Mouse (Mus musculus): ENCODE measurements around the gene Ralgps1.

Ralgps1 gene

DNA sequence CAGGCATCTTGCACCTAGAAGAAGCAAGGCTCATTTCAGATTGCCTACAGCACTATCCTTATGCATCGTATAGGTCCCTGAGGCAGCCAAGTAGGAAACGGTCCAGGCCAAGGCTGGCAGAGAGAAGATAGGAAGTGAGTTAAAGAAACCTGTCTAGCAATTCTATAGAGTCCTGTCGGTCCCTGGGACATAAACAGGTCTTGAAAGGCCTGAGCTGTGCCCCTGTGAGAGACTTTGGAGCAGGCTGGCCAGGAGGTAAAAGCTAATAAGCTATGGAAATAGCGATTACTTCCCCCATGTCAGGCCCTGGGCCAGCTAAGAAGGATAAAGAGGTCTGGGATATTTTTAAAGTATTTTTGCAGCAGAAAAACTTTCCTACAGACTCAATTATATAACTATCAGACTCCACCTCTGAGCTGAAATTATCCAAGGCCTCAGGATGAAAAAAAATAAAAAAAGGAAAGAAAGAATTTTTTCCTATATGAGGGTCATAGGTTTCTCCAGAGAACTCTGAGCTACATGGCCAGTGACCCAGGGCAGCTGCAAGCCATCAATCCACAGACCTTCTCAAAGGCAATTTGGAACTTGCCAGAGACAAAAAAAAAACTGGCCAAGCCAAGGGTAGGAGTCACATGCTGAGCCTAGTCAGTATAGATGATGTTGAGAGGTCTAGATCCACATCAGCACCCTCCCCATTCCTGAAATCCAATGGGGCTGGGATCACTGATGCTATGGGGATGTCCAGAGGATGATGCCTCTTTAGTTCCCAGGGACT lies 98.4 kb downstream of the Ralgps1 start:
- DNase-seq, result peak; percentile 34

- no peak for DNase-seq
Observed at GRCm38 (mm10) chr2:33271511-33271910, 99.8 kb downstream of the Ralgps1 start.

GRCm38 (mm10) chr2:33270569-33270968 lies 100.7 kb downstream of the Ralgps1 start:
- DNase-seq, result no peak

DNA sequence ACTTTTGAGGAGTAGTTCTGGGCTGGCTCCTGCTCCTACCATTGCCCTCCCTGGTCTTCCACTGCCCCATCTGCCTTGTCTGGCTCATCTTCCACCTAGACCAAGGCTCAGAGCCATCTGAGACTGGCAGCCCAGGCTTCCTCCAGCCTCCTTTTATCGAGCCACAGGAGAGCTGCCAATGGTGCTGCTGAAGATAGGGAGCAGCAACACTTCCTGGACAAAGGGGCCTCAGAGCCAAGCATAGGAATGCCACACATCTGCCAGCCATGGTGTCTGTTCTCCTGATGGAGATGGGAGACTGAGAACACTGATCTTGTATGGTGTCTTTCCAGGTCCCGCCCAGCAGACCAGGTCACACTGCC lies 102.2 kb downstream of the Ralgps1 start:
- no peak for DNase-seq

DNA sequence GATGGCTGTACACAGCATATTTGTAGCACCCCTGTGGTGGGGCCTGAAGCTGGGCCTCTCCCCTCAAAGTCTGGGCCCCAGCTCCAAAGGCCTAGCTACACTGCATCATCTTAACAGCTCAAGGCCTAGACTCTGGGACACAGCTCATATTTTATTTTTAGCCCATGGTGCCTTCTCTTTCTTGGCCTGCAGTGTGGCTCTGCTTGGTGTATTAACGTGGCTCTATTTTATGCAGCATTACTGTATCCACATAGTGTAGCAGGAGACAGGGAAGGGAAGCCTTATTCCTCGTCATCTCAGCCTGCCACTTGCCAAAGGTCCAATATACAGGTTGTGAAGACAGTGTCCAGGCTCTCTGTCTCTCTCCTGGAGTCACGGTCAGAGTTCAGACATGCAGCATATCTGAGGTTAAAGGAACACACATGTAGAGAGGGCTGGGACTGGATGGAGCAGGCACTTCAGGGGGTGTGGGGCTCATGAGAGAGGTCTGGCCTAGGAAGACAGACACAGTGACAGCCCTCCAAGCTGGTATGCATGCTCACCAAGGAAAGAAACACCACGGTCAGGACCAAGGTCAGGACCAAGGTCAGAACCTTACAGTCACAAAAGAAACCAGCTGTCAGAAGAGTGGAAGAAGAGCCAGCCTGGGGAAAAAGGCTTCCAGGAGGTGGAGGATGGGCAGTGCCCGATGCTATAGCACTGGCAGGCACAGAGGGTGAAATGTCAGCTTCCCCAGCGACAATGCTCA lies 102.7 kb downstream of the Ralgps1 start:
- DNase-seq, result no peak

- DNase-seq, result no peak
Observed at GRCm38 (mm10) chr2:33267075-33267474, 104.2 kb downstream of the Ralgps1 start.

DNA sequence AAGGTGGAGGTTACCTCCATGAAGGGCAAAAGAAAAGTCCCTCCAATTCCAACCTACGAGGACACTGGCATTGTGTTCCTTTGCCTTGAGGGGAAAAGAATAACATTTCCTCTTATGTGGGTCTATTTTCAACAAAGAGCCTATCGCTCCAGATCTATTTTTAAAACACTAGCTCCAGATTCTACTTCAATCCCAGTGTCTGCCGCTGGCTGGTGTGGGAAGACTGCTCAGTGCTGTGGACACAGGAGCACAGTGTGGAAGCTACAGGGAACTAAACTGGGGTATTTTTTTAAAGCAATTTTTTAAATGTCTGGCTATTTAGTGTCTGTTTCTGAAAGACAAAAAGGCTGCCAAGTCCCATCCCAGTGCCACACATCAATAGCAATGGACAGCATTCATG lies 105.5 kb downstream of the Ralgps1 start:
- DNase-seq, result no peak

- DNase-seq, result no peak
Observed at GRCm38 (mm10) chr2:33261475-33261874, 109.8 kb downstream of the Ralgps1 start.

DNA sequence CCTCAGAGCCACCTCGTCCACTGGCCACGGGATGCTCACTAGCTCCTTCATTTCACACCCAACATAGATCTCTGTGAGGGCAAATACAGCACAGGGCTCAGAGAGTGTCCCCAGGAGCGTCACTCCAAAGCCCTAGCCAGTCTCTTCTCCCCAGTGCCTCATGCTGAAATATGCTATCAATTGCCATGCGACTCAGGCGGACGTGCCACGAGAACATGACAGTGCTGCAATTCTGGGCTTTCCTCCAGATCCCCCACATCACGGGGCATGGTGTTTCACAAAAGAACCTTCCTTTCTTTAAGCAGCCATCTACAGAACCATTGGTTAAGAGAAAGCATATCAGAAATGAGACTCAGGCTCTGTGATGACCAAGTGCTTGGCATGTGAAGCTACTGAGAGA lies 110.5 kb downstream of the Ralgps1 start:
- DNase-seq, result no peak

DNA sequence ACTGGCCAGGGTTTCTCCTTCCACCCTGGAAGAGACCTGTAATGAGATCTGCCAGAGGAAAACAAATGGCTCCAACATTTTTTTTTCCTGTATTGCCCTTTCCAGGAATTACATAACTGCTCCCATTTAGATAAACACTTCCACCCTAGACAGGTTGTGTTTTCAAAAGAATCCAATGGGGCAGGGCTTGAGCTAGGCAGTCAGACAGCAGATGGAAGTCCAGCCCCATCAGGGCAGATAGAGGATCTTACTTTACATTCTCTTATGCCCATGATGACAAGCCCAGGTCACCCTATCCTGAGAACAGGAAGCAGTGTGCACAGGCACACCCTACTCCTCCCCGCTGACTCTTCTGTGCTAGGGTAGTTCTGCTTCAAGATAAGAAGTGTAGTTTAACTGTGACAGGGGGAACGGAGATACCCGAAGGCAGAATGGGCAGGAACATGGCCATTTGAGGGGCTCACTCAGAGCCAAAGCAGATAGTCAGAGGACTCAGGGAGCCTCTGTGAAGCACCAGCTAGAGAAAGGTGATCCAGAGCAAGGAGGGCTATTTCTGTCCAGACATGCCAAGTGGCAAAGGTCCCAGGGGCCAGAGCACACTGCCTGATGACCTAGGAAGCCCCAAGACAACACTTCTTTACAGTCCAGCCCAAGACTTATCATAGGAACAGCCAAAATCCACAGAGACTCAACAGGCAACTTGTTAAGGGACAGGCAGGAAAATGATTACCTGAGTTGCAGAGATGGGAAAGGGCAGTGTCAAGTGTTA lies 114.3 kb downstream of the Ralgps1 start:
- DNase-seq, result no peak

DNA sequence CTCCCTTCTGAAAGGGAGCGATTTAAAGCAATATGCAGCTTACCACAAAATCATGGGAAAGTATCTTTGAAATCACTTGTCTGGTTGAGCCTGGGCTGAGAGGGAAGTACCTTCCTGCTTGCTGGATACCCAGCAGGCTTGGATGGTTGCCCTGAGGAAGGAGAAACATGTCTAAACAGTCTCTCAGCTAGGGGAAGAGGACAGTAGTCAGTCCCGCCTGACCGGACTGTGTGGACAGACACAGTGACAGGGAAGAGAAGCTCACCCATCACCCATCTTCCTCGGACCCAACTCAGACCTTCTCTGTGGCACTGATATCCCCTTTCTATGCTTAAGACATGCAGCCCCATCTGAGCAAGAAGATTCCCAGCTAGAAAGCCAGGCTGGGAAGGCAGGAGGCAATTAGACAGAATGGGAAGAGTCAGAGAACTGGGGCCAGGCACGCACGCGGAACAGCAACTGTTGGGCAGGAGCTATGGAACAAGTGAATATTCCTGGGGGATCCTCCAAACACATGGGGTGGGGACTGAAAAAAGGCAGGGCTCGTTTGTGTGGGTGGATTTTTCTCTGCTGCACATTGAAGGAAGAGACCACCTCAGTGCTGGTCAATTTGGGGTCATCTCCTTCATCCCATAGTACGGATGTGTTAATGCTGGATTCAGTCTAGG lies 116.8 kb downstream of the Ralgps1 start:
- no peak for DNase-seq

DNA sequence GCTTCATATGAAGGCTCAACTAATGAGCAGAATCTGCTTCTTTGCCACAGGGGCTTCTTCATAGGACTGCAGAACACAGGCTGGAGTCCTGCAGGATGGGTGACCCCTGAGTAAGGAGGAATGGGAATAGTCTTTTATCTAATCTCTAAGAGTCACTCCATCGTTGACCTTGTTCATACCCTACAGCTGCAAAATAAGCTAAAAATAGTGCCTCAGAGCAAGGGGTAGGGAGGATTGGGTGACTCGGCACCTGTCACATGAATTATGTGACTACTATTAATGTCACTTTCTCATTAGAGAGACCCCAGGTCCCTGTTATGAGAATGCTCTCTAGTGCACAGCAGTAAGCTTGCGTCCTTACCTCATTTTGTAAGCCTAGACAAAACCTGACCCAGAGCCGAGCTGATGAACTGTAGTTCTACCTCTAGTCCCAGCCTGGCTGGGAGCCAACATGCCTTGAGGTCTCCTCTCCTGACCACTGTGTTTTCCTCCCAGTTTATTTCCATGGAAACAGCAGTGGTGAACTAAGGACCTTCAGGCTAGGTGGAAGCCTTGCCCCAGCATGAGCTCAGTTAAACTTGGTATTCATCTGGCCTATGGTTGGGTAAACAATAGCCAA lies 117.6 kb downstream of the Ralgps1 start:
- peak; percentile 76 for DNase-seq

- no peak for DNase-seq
Observed at GRCm38 (mm10) chr2:33252751-33253150, 118.5 kb downstream of the Ralgps1 start.

DNA sequence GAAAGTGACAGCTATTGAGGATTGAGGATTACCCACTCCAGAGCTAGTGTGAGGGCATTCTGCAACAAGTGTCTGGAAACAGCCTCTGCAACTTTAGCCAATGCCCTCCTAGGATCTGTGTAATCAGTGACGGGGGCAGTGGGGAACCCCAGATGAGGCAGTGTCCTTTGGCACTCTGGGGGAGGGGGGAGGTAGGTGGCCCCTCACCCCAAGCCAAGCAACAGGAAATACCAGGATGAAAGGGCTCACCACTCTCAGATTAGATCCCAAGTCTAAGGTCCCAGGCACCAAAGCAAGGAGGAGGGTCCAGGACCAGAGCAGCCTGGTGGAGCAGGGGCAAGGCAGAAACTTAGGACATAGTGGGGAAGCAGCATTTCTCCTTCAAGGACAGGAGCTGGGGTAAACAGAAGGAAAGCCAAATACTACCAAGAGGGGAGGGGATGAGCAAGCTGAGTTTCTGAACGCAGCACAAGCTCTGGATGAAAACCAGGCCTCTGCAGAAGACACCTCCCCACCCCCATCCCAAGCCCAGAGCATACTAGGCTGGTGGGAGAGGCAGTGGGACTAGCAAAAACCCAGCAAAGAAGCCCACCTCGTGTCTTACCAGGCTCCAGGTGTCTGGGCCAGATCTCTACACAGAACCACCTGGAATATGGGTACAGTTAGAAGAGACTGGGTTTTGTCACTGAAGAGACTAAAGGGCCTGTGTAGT lies 121.2 kb downstream of the Ralgps1 start:
- DNase-seq, result peak; percentile 35

- DNase-seq, result no peak
Observed at GRCm38 (mm10) chr2:33248549-33248948, 122.7 kb downstream of the Ralgps1 start.

DNA sequence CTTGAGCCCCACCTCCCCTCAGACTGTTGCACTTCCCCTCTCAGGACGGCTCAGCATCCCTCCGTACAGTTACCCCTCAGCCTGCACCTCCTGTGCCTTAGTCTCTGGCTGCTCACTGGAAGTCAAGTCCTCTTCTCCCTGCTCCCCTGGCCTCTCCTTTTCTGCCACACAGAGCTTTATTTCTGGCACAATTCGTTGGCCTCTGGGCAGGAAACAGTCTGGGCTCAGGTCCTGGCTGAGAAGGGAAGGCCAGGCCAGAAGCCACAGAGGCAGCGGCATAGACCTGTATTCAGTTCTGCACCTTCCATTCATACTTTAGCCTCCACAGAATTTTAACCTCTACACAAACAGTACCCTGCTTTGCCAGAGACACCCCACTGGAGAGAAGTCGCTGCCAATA lies 124.4 kb downstream of the Ralgps1 start:
- DNase-seq, result no peak

DNA sequence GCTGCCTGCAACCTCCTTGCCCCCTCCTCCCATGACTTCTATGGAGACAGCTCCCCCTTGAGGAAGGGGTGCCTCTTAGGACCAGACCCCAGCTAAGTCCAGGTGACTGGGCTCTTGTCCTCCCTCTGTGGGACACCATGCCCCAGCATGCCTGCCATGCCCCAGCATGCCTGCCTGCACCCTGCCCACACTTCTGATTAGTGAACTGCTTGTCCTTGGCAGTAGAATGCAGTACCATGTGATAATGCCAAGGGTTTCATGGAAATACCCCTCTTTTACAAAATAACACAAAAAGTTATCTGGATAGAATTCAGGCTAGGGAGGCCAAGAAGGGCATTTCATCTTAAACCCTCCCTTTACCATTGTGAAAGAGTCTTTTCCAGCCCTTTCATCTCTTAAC lies 125.9 kb downstream of the Ralgps1 start:
- no peak for DNase-seq

DNA sequence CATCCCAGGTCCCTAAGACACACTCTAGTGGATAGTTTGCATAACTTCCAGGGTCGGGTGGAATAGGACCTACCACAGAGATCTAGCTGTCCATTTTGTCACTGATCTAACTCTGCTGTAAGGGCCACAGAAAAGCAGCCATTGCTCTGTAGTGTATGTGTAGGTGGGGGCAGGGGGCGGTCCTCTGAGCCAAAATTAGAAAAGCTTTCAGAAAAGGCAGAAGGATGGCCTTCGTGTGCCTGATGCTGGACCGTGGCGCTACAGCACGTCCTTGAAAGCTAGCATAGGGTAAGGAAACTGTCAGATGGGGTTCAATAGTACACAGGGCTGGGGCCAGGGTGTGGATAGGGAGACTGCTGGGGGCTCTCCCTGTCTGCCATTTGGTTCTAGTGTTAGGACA lies 126.4 kb downstream of the Ralgps1 start:
- no peak for DNase-seq

DNA sequence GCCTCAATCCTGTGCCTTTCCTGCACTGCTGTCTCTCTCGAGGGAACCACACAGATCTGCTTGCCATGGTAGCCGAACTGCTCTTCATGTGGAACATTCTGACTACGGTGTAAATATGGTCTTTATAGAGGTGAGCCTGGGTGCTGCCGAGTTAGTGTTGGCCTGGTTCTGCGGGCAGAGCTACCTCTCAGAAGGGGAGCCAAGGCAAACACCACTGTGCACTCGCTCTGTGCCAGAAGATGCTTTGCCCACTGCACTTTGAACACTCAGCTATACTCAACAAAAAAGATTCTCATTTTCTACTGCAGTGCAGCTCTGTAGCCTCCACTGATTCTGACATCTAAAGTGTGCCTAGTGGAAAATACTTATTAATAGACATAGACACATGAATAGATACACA lies 133.7 kb downstream of the Ralgps1 start:
- no peak for DNase-seq

DNA sequence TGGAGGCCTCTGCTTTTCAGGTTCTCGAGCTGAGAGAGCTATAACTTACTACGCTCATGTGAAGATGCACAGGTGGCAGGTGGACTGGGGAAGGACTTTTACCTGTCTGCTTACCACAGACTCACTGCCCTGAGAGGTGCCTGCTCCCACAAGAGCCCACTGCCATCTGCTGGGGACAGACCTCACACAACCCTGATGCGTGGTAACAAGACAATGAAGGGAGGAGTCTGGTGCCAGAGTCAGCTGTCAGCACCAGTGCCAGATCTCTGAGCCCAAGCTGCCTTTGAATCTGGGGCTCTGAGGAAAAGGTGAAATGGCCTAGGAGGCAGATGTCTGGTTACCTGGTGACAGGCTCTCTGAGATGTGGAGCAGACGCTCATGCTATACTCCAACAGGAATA lies 136.4 kb downstream of the Ralgps1 start:
- no peak for DNase-seq

DNA sequence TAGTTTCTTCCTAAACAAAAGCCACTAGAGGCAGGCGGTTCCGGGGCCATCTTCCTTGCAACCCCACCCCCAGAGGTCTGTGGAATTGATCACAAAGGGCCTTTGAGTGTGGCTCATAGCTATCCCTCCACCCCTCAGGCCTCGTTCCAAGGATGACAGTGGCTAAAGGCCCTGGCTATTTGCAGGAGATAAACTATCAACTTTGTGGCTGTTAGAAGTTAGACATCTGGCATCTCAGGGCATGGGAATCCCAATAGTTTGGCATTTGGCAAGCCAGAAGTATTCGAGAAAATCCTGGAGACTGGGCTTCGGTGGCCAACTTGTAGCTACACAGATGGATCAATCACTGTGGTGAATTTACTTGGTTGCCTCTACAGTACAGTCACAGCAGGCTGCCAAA lies 137.4 kb downstream of the Ralgps1 start:
- no peak for DNase-seq
